Mouse (Mus musculus) kidney, adult 8-10 months (tissue): ENCODE data around the gene Bcas3.

Source experiments
- DNase-seq, 2 experiments: peaks; one replicate each; pipeline ENCODE4 v3.0.0; 2022

Gene Bcas3

DNA sequence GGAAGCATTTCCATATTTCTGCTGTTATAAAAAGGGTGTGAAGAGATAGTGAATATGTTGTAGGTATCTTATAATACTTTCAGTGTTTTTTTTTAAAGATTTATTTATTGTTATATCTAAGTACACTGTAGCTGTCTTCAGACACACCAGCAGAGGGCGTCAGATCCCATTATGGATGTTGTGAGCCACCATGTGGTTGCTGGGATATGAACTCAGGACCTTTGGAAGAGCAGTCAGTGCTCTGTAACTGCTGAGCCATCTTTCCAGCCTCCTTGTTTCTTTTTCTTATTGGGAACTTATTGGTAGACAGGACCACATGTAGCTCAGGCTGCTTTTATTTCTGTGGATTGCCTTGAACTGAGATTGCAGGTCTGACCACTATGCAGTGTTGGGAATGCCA is 27.1 kb downstream of the Bcas3 start:
- DNase-seq: no peak

DNA sequence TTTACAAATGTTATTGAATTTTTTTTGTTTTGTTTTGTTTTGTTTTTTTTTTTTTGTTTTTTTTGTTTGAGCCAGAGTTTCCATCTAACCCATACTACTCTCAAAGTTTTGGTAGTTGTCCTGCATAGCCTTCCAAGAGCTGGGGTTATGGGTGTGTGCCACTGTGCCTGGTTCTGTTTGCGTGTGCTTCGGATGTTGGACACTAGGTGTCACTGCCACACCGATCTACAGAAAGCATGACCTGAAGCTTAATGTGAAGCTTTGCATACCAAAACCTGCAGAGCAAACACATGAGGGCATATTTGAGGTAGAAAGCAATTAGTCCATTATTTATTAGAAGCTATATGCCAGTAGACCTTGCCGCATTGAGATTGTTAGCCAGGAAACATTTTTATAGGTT is 29.1 kb downstream of the Bcas3 start:
- DNase-seq: peak; percentile 58 to 76

DNA sequence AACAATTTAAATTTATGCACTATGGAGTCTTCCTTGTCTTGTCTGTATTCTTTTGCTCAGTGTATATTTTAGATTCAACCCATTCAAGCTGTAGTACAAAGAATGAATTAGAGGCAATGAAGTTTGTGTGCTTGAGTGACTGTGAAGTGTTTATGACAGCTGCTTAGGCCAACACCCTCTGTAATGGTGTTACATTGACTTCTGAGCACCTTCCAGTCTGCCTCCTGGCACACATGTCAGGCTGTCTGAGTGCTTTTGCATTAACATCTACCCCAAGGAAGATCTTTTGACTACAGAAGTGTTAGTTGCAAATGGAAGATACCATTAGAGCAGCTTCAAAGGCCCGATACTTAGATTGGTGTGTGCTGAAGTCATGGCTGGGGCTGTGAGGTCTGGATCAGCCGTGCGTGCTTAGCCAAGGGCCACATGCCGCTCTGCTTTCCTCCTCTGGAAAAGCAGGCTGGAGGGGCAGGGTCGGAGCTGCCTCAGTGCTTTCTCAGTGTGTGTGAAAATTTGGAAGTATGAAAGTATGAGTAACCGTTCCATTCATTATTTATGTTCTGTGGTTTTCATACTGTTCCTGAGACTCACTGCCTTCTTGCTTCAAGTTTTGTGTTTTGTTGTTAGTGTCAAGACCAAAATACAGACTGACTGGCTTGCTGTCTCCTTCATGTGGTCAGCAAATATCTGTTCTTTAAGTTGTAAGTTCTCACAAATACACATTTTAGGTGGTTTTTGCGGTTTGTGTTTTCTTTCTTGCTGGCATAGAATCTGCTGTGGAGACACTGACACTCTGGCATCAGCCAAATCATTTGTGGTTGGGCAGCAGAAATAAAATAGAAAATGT is 31.2 kb downstream of the Bcas3 start:
- DNase-seq: no peak

DNA sequence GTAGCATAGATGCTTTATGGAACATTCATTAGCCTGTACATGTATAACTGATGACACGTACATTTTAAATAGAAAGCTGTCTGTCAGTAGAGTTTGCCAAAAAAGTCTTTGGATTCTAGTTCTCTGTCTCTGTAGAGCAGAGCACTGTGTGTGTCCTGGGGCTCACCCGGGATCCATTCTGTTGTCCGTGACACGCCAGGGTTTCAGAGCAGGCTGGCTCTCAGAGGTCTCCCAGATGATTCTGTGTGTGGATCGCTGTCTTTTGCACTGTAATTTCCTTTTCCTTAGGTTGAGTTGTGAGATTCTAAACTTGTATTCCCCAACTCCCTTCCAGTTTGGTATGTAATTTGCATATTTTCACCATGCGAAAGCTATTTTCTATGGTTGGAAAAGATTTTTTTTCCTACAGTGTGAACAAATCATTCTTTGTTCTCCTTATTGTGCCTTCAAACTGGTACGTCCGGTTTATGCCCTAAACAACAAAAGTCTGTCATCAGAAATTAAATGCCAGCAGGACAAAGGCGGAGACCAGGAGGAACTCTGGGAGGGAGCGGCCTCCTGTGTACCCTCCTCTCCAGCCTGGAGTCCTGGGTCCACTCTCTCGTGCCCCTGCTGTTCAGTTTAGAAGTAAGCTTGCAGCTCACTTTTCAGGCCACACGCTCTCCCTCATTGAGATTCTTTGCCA is 39.4 kb downstream of the Bcas3 start:
- no peak for DNase-seq

DNA sequence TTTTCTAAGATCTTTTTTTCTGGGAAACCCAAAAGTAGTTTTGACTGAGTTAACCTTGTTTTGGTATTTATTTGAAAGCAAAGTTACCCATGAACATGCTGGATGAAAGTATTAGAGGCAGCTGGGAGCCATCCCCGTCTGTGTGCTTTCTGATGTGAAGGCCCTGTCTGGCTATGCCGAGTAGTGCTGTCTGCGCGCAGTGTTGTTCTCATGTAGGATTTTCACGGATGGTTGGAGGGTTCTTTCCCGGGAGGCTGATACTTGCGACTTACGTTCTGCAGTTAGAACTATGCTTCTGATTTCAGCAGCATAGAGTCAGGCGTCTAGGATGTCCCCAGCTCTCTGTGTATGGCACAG is 39.9 kb downstream of the Bcas3 start:
- DNase-seq: no peak

DNA sequence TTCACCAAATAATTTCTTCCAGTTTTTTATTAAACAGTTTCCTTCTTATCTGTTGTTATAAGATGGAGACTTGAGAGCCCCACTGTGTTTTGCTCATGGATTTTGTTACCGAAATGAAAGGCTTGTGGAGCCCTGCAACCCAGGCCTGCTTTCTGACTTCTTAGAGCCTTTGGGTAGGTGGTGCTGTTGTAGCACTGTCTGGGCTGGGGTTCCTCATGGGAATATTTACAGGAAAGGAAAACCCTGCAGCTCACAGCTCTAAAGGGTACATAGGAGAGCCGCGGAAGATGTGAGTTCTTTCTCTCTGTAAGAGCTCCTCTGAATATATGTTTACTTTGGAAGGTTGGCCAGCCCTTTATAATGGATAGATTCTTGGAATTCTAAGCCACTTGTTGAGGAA is 41.0 kb downstream of the Bcas3 start:
- DNase-seq: no peak

DNA sequence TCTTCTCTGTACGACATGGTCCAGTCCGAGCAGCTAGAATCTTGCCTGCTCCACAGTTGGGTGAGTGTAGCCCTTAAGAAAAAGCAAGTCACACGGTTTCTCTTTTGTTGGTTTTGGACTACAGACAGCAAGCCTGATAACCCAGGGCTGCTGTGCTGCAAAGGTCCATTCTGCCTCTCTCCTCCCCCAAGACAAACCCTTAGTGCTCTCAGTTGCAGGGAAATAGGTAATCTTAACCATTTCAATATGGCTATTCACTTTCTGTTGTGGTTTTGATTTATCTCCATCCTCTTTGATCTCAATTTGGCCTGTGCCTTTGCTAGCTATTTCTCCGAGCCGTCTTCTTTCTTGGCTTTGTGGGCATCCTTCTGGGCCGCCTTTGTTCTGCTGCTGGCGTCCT is 42.4 kb downstream of the Bcas3 start:
- DNase-seq: no peak

DNA sequence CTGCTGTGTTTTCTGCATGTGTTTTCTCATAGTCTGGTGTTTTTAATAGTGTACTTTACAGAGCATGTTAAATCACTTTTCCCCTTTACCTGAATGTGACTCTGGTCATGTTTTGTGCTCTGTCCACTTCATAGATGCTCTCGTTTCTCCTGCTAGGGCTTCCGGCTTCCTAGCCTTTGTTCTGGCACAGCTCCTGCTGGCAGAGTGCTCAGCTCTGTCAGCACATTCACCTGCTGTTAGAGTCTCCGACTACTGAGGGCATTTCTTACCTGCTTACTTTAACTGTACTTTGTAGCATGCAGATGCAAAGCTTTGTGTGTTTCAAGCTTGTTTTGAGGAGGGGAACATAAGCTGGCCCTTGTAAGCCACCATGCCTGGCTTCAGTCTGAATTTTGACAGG is 53.6 kb downstream of the Bcas3 start:
- DNase-seq: peak; percentile 78 to 87

DNA sequence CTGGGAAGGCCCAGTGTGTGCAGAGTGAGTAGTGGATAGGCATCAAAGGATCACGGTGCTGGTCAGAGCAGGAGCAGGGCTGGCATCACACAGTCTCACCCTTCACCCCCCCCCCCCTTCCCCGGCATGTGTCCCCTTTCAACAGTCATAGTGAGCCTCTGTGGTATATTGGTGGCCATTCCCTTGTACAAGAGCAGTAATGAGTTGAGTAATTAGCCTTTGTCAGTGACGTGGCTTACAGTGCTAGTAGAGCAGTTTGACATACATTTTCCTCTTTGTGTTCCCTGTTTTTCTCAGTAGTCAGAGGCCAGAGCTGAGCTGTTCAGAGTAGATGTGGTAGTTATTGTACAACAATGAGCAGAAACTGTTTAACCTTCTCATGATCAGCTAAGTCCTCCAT is 54.7 kb downstream of the Bcas3 start:
- no peak for DNase-seq

DNA sequence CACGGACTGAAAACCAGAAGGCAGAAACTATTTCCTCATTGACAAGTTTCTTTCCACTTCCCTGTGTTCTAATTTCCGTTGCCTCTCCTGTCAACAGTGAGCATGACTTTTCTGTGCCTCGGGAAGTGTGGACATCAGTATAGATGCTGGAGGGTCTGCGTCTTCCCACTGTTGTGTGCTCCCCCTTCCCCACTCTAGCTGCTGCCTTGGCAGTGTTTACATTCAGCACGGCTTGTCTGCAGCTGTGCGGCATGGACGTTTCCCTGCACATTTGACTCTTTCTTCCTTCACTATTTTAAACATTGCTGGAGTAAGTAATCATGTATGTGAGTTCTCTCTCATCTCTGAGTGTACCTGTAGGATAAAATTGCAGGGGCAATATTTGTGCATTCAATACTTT is 59.4 kb downstream of the Bcas3 start:
- no peak for DNase-seq

DNA sequence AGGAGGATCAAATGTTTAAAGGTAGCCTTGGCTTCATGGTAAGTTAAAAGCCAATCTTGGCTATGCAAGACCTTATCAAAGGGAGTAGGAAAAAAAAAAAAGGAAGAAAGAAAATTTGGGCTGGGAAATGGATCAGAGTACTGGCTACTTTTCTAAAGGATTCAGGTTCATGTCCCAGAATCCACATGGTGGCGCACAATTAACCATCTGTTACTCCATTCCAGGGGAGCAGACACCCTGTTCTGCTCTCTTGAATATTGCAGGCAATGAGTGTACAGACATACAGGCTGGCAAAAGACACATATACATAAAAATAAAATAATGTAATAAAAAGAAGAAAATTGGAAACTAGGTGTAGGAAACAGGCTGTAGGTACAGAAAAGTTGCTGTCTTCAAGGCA is 61.5 kb downstream of the Bcas3 start:
- no peak for DNase-seq

DNA sequence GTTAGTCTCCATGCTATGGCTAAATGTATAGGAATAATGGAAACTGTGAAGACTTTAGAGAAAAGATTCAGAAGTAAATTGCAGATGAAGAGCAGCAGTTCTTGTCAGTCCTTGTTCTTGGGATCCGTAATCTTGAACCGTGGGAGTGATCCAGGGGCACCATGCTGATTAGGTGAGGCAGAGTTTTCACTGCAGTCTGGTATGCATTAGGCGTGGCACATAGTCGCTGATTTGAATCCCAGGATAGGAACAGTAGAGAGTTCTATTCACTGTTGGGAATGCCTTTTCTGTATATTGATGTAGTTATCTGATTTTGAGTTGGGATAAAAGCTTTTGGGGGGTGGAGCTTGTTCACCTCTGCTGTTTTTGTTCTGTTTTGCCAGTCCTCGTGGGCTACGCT is 74.4 kb downstream of the Bcas3 start:
- no peak for DNase-seq

DNA sequence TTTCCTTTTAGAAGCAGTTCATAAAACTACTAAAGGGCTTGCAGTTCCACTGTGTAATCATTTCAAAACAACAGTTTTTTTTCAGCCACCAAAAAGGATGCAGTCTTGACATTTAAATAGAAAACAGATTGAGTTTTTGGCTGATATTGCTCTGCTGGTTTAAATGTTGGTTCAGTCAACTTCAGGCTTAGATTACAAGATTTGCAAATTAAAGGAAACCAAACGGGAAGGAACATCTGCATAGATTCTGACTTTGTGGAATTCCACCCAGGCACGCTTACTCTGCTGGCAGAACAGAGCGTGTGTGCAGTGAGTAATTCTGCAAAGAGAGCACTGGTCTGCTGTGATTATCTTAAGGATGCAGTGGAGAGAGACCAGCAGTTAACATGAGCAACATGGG is 75.3 kb downstream of the Bcas3 start:
- no peak for DNase-seq

DNA sequence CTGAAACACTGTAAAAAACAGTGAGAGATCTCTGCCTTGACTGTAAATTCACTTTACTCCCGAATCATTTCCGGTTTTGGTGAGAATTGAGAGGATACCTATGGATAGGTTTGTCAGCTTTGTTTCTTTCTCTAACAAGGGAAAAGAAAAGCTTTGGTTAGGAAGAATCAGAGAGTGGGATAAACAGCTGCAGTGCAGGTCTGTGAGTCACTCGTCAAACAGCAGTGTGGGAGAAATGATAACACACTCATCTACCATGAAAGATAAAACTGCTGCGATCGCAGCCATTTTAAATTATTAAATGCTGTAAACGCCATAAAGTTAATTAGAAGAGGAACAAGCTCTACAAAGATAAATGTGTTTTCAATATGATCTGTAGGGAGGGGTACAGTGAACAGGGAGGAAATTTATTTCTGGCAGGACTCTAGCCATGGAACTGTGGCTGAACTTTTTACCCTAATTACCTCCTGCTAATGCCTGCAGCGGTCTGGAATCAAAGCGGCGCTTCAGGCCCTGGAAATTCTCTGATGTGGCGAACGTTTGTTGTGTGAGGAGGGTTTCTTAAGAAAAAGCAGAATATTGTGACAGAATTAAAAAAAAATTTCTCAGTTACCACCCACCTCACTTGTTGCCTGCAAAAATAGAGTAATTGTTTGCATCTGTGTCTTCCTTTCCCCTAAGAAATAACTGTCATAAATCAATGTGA is 77.9 kb downstream of the Bcas3 start:
- no peak for DNase-seq

DNA sequence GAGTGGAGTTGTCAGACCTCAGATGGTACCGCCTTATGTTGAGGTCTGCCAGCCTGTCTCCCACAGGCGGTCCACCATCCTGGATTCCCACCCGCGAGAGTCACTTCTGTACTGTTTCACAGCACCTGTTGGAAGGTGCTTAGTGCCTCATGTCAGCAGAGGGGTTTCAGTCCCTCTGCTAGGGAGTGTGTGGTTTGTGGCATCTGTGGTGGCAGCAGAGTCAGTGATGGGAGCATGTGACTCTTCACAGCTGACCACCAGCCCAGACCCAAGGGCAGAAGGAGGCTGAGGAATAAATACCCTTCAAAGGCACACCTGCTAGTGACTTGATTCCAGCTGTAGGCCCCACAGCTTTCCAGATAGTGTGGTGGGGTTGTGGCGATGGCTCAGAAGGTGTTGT is 94.4 kb downstream of the Bcas3 start:
- no peak for DNase-seq

DNA sequence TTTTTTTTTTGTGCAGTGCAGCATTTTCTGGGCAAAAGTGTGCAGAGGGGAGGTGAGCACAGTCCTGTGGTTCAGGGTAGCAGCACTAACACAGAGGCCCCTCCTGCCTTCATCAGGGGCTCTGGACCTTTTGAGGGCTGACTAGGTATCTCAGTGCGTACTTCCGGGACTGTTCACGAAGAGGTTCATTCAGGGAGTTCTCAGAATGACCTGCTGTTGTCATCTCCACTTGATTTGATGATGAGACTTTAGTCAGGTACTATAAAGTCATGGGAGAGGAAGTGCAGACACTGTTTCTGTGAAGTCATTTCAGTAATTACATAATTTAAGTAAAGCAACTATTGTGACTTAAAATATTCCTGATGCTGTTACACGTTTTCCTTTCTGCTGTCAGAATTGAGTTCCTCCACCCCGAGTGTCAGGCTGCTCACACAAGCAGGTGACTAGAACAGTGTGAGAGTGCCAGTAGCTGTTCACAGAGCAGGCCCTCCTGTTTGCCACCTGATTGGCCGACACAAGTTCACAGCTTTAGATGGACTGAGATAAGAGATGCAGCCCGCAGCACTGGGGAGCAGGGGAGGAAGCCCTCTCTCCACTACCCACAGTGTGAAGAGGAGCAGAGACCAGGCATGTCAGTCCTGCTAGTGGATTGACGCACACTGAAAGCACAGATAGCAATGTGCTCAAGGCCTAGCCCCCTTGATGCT is 100.8 kb downstream of the Bcas3 start:
- no peak for DNase-seq

DNA sequence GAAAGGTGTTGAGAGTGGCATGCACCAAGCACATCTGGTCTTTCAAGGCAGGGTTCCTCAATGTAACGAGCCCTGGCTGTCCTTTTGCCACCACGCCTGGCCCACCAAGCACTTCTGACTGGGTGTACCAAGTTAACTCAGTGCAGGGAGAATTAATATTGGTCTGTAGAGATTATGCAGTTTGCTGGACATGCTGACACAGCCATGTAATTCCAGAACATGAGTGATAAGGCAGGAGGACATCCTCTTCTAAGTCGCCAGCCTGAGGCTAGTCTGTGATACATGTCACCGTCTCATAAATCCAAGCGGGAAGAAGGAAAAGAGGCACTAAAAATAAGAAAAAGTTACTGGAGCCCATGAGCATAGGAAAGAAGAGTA is 101.3 kb downstream of the Bcas3 start:
- DNase-seq: no peak

DNA sequence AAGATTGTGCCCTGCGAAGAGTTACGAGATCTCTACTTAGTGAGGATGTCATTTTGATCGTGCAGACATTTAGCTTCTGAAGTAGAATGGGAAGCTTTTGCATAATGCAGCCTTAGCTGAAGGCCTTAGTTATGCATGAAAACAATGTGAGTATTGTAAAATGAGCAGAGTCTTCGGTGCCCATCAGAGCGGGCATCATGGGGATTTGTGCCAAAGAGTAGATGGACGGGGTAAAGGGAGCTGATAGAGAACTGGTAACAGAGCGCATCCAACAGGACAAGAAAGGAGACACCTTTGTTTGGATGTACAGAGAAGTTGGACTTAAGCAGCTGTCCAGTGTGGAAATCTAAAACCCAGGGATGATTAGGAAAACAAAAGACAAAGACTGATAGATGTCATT is 108.6 kb downstream of the Bcas3 start:
- no peak for DNase-seq

DNA sequence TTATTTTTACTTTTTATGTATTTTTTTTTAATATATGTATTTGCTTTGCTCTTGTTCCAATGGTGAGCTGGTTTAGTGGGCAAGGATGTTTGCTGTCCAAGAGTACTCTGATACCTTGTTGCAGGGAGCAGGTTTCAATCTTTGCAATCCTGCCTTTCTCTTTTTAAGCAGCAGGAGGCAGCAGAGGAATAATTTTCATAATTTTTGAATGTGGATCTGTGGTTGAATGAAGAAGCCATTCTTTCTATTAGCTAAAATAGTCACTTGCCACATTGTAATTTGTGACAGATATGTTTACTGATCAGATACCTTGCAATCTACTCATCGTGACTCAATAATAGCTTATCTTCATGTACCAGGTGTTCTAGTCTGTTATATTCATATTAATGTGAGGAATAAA is 116.6 kb downstream of the Bcas3 start:
- peak; percentile 34 to 49 for DNase-seq

DNA sequence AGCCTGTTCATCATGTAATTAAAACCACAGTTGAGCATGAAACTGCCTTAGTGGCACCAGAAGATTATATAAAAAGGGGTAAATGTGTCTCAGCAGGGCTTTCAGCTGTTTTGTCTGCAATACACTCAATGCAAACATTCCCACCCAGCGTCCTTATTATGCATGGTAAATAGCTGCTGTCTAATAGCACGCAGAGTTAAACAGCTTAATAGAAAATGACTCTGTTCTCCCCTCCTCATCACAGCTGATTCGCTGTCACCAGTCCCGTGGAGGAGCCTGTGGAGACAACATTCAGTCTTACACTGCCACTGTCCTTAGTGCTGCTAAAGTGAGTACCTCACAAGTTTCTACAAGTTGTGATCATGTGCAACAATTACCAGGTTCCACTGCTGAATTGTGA is 117.5 kb downstream of the Bcas3 start:
- no peak for DNase-seq

DNA sequence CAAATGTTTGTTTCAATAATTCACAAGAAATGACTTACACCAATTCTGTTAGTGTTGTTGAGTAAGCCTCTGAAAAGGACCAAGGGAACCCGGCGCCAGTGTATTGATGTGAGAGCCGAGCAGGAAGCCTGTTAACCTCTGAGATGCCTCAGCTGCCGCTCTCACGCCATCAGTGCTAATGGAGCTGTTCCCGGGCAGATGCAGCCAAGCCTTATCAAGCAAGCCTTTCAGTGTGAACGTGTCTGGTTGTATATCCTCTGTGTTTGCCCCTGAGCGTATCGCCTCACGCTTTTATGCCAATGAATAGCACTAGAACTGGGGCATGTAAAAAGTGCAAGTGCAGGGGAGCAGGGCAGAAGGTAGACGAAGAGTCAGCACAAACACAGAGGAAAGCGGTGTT is 121.4 kb downstream of the Bcas3 start:
- DNase-seq: no peak

DNA sequence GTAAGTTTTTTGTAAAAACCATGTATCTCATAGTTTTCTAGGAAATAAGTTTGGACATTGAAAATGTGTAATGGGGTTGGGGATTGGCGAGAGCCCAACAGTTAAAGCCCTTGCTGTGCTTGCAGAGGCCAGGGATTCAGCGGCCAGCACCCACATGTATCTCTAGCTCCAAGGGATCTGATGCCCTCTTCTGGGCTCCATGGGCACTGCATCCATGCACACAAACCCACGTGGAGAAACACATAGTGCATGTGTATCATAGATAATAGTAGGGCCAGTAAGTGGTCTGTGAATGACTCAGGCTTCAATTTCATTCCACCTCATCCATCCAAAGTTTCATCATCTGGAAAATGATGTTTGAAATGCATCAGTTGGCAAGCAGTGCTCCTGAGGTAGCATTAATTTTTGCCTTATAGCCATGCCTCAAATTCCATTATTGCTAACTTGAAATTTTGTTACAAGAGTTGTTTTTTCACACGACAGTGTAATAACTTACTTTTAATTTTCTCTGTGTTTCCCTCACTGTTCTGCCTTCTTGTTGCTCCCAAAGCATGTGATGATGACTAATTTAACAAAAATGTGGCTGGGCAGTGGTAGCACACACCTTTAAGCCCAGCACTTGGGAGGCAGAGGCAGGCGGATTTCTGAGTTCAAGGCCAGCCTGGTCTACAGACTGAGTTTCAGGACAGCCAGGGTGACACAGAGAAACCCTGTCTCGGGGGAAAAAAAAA is 129.9 kb downstream of the Bcas3 start:
- DNase-seq: peak in 1 of 2 experiments; percentile 34
